8 mouse cellular contexts compared by ENCODE assay signal in the genomic region with DNA sequence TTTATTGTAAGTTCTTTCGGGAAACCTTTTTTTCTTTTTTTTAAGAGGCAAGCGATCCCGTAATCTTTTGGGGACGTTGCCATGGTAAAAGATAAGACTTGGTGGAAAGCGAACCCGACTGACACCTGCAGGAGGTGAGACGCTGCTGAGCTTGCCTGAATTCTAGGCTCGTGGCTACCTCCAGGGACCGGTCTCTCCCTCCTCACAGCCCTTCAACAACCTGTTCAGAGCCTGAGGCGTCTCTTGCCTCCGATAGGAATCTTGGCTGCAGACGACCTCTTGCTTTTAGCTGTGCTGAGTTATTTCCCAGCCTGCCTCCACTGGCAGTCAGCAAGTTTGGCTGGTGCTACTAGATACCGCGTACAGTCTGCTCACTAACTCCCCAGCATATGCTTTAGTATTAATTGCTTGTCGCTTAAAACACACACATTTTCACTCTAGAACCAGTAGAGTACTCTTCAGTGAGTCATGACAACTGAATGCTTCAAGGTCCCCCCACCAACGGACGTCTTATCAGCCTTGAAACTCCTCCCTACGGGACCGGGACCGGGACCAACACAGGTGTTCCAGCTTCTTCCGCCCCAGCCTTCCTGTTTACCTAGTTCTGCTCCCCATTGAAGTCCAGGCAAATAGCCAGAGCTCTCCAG. TPM values are rescaled to one million over a fixed set of nuclear protein-coding genes. Genes with fewer than 3 reads are reported as not detected.
A peak's percentile ranks its signal among the peaks of the same experiment; 100 is the strongest.
DNase-seq lines count a peak whose midpoint lies in the region; ATAC-seq and TF ChIP-seq lines count a peak whose summit lies in the region.

No protein-coding gene starts in this region.

- H3K27ac ChIP-seq in ES-Bruce4 (ENCODE audit: insufficient read depth, low read length) = peak overlapping the region; percentile 59
- no peak overlapping the region for H3K27ac ChIP-seq in bone marrow macrophage, adult 2 months (ENCODE audit: insufficient read depth, low read depth, low read length)
- H3K27ac ChIP-seq in hindbrain, embryonic 15.5 days (replicated peaks) = peak overlapping the region; percentile 100

- 1% methylated on average over 21 of the region's 21 CpGs for WGBS in hindbrain, embryonic 15.5 days

- no peaks in the 10 kb centered on the region for H3K4me1 ChIP-seq in ES-Bruce4 (ENCODE audit: control insufficient read depth, insufficient read depth, low read length)
- peaks cover 2% of the 10 kb centered on the region for H3K4me1 ChIP-seq in bone marrow macrophage, adult 2 months (ENCODE audit: control insufficient read depth, insufficient read depth, low read length)
- H3K4me1 ChIP-seq in hindbrain, embryonic 15.5 days (replicated peaks) = peaks cover 31% of the 10 kb centered on the region

- H3K4me2 ChIP-seq in hindbrain, embryonic 15.5 days = peak overlapping the region; percentile 62

- no peaks in the 10 kb centered on the region for H3K9me3 ChIP-seq in ES-Bruce4 (replicated peaks; ENCODE audit: control insufficient read depth, insufficient read depth, low read length, poor library complexity, severe bottlenecking)
- H3K9me3 ChIP-seq in hindbrain, embryonic 15.5 days = no peaks in the 10 kb centered on the region

- no peak for TF ChIP-seq EP300 in ES-Bruce4 (IDR thresholded peaks at IDR 0.05; ENCODE audit: insufficient read depth, low read depth, low read length)

- DNase-seq in forelimb bud, embryonic 11.5 days (ENCODE audit: low read depth, low spot score) = peak; percentile 54
- DNase-seq in layer of hippocampus, postnatal 36 days = peak; percentile 41 to 48
- peak; percentile 90 for DNase-seq in lung, postnatal 36 days
- DNase-seq in right cerebral cortex, postnatal 10 days (ENCODE audit: low spot score in 2 of 2) = peak; percentile 70 to 80
- no peak for DNase-seq in spleen, postnatal 14 days (ENCODE audit: low spot score in 2 of 2)

- TF ChIP-seq CTCF in ES-Bruce4 (IDR thresholded peaks at IDR 0.05; ENCODE audit: low read depth, low read length) = peak; percentile 23
- no peak for TF ChIP-seq CTCF in bone marrow macrophage, adult 2 months (IDR thresholded peaks at IDR 0.05; ENCODE audit: low read depth, low read length)

- no peaks in the 10 kb centered on the region for H3K36me3 ChIP-seq in ES-Bruce4 (ENCODE audit: control insufficient read depth, insufficient read depth, low read length, poor library complexity, severe bottlenecking)
- H3K36me3 ChIP-seq in hindbrain, embryonic 15.5 days = no peaks in the 10 kb centered on the region

- no peak for TF ChIP-seq POLR2A in ES-Bruce4 (IDR thresholded peaks at IDR 0.05; ENCODE audit: insufficient read depth, low read length)
- TF ChIP-seq POLR2A in bone marrow macrophage, adult 2 months (IDR thresholded peaks at IDR 0.05; ENCODE audit: borderline replicate concordance, low read depth, low read length) = no peak

- peak overlapping the region; percentile 100 for H3K9ac ChIP-seq in ES-Bruce4 (ENCODE audit: low read depth, poor library complexity, severe bottlenecking)
- H3K9ac ChIP-seq in hindbrain, embryonic 15.5 days = peak overlapping the region; percentile 98

- peak overlapping the region; percentile 87 for H3K4me3 ChIP-seq in ES-Bruce4 (ENCODE audit: low read depth, low read length)
- H3K4me3 ChIP-seq in bone marrow macrophage, adult 2 months (ENCODE audit: insufficient read depth, low read length) = peak overlapping the region; percentile 82
- peak overlapping the region; percentile 97 for H3K4me3 ChIP-seq in hindbrain, embryonic 15.5 days

- H3K27me3 ChIP-seq in ES-Bruce4 (ENCODE audit: control insufficient read depth, insufficient read depth, low read length, poor library complexity, severe bottlenecking) = no peaks in the 10 kb centered on the region
- no peaks in the 10 kb centered on the region for H3K27me3 ChIP-seq in hindbrain, embryonic 15.5 days

- peak; percentile 50 for ATAC-seq in hindbrain, embryonic 15.5 days (ENCODE audit: low FRiP score, low read depth)

RNA-seq across cellular contexts. Expression of gene Fnbp1l, which starts 0.9 kb away (rescaled TPM):
- 113 and 119 TPM in 2 replicates for polyA plus RNA-seq in ES-Bruce4 (2011; ENCODE audit: insufficient read depth, insufficient read length, low read depth, missing spikeins)
- polyA plus RNA-seq in bone marrow macrophage, adult 2 months (2012; ENCODE audit: insufficient read depth, insufficient read length, missing spikeins) = 49.4 and 51.3 TPM in 2 replicates
- 177 and 185 TPM in 2 replicates for polyA plus RNA-seq in hindbrain, embryonic 15.5 days (2015; fragmentation: Nextera tagmentation; extraction: Ambion mirVana)
- 10 to 100 TPM; 30.4 to 35.0 TPM for total RNA-seq in layer of hippocampus, postnatal 36 days (2021)

Comparison
In these comparisons a context has a peak if more than half of its experiments do, and no peak if none do; other contexts are left out.
1. DNase-seq: peak in forelimb bud, embryonic 11.5 days (single experiment), layer of hippocampus, postnatal 36 days (2 of 2), lung, postnatal 36 days (single experiment) and right cerebral cortex, postnatal 10 days (2 of 2); none in spleen, postnatal 14 days (0 of 2).
2. Peak in every context shown above with its lines, with median percentiles within 50 percentile points of each other: H3K4me3 ChIP-seq.